In genomic region chr6:83013444-83013843, GRCm38 (mm10) we compare ENCODE assay signal across 14 mouse cellular contexts. TPM values are rescaled to one million over a fixed set of nuclear protein-coding genes. Genes with fewer than 3 reads are reported as not detected.
DNase-seq lines count a peak whose midpoint lies in the region; ATAC-seq and TF ChIP-seq lines count a peak whose summit lies in the region.
"Had no signal": no experiment of that assay in that cellular context is flagged by ENCODE, and none has a peak within 500 bp of the region (broad histone marks: within the 10 kb centered on the region; RNA-seq: fewer than 3 reads in every experiment).

No protein-coding gene starts in this region.

- no peaks in the 10 kb centered on the region for H3K27me3 ChIP-seq in limb, embryonic 12.5 days
- H3K27me3 ChIP-seq in limb, embryonic 10.5 days (ENCODE audit: low read depth, poor library complexity, severe bottlenecking) = no peaks in the 10 kb centered on the region
- no peaks in the 10 kb centered on the region for H3K27me3 ChIP-seq in G1E (ENCODE audit: insufficient read depth, low read length)
- H3K27me3 ChIP-seq in forebrain, embryonic 11.5 days (ENCODE audit: control insufficient read depth, insufficient read depth, low read length) = no peaks in the 10 kb centered on the region
- no peaks in the 10 kb centered on the region for H3K27me3 ChIP-seq in forebrain, embryonic 14.5 days (replicated peaks; ENCODE audit: control insufficient read depth, insufficient read depth, low read length)
- H3K27me3 ChIP-seq: hindbrain, embryonic 15.5 days; lung, embryonic 15.5 days; Patski; stomach, embryonic 15.5 days had no signal

- no peak overlapping the region for H3K9ac ChIP-seq in limb, embryonic 12.5 days (replicated peaks)
- H3K9ac ChIP-seq in forebrain, embryonic 11.5 days (ENCODE audit: low read length) = no peak overlapping the region
- no peak overlapping the region for H3K9ac ChIP-seq in forebrain, embryonic 14.5 days (ENCODE audit: low read length)
- H3K9ac ChIP-seq: hindbrain, embryonic 15.5 days; lung, embryonic 15.5 days; stomach, embryonic 15.5 days had no signal

- H3K27ac ChIP-seq in limb, embryonic 12.5 days = 0 out of 2 replicates have a peak overlapping the region, but pooled peaks have one; percentile 50
- no peak overlapping the region for H3K27ac ChIP-seq in limb, embryonic 10.5 days
- no peak overlapping the region for H3K27ac ChIP-seq in forebrain, embryonic 11.5 days (ENCODE audit: low read depth, low read length)
- no peak overlapping the region for H3K27ac ChIP-seq in forebrain, embryonic 14.5 days (ENCODE audit: low read depth, low read length)
- H3K27ac ChIP-seq: hindbrain, embryonic 15.5 days; lung, embryonic 15.5 days; stomach, embryonic 15.5 days had no signal

- H3K9me3 ChIP-seq in limb, embryonic 12.5 days = no peaks in the 10 kb centered on the region
- H3K9me3 ChIP-seq in limb, embryonic 10.5 days (replicated peaks) = no peaks in the 10 kb centered on the region
- peaks cover 2% of the 10 kb centered on the region; the same call in 1 of the 2 replicates for H3K9me3 ChIP-seq in G1E (replicated peaks)
- H3K9me3 ChIP-seq in forebrain, embryonic 11.5 days (ENCODE audit: control insufficient read depth, low read length) = no peaks in the 10 kb centered on the region
- H3K9me3 ChIP-seq in forebrain, embryonic 14.5 days (replicated peaks; ENCODE audit: control insufficient read depth, low read length) = no peaks in the 10 kb centered on the region
- H3K9me3 ChIP-seq: hindbrain, embryonic 15.5 days; lung, embryonic 15.5 days; stomach, embryonic 15.5 days had no signal

- no peak for TF ChIP-seq CTCF in G1E (IDR thresholded peaks at IDR 0.05; ENCODE audit: low read depth, low read length)

- H3K4me1 ChIP-seq in limb, embryonic 12.5 days (replicated peaks) = peaks cover 6% of the 10 kb centered on the region
- H3K4me1 ChIP-seq in limb, embryonic 10.5 days = peaks cover 2% of the 10 kb centered on the region
- H3K4me1 ChIP-seq in G1E (ENCODE audit: insufficient read depth, low read depth, low read length) = peaks cover 54% of the 10 kb centered on the region
- no peaks in the 10 kb centered on the region for H3K4me1 ChIP-seq in forebrain, embryonic 11.5 days (replicated peaks; ENCODE audit: control insufficient read depth, insufficient read depth, low read length)
- H3K4me1 ChIP-seq in forebrain, embryonic 14.5 days (ENCODE audit: control insufficient read depth, insufficient read depth, low read length) = no peaks in the 10 kb centered on the region
- H3K4me1 ChIP-seq: hindbrain, embryonic 15.5 days; stomach, embryonic 15.5 days had no signal

- H3K36me3 ChIP-seq in limb, embryonic 12.5 days = no peaks in the 10 kb centered on the region
- H3K36me3 ChIP-seq in limb, embryonic 10.5 days = no peaks in the 10 kb centered on the region
- H3K36me3 ChIP-seq in G1E (replicated peaks) = no peaks in the 10 kb centered on the region
- no peaks in the 10 kb centered on the region for H3K36me3 ChIP-seq in forebrain, embryonic 11.5 days (ENCODE audit: control insufficient read depth, insufficient read depth, low read length)
- H3K36me3 ChIP-seq in forebrain, embryonic 14.5 days (ENCODE audit: control insufficient read depth, insufficient read depth, low read length) = no peaks in the 10 kb centered on the region
- H3K36me3 ChIP-seq: hindbrain, embryonic 15.5 days; lung, embryonic 15.5 days; stomach, embryonic 15.5 days had no signal

- no peak overlapping the region for H3K4me3 ChIP-seq in limb, embryonic 12.5 days (replicated peaks)
- H3K4me3 ChIP-seq in limb, embryonic 10.5 days = no peak overlapping the region
- peak overlapping the region; percentile 8; the same call in 1 of the 2 replicates for H3K4me3 ChIP-seq in G1E (ENCODE audit: low read depth, low read length)
- H3K4me3 ChIP-seq in forebrain, embryonic 11.5 days (ENCODE audit: low read depth, low read length) = no peak overlapping the region
- H3K4me3 ChIP-seq in forebrain, embryonic 14.5 days (ENCODE audit: low read depth, low read length) = no peak overlapping the region
- H3K4me3 ChIP-seq: hindbrain, embryonic 15.5 days; lung, embryonic 15.5 days; stomach, embryonic 15.5 days had no signal

- ATAC-seq in limb, embryonic 12.5 days (ENCODE audit: insufficient number of reproducible peaks, insufficient read depth, low FRiP score, low TSS enrichment, low read depth) = no peak
- 0 out of 2 replicates have a peak, but pooled peaks have one; percentile 37 for ATAC-seq in G1E (ENCODE audit: extremely low read depth, insufficient number of reproducible peaks, low FRiP score, poor library complexity, severe bottlenecking)
- peak; percentile 57 to 77; a peak in 3 of 4 replicates for ATAC-seq in hematopoietic stem cell, adult 5-6 weeks (replicated peaks in 1 of 2; ENCODE audit: insufficient read depth in 1 of 2, low FRiP score in 2 of 2, low TSS enrichment in 1 of 2, low read depth in 1 of 2, poor library complexity in 2 of 2, severe bottlenecking in 2 of 2)
- no peak for ATAC-seq in forebrain, embryonic 11.5 days (replicated peaks; ENCODE audit: low FRiP score)
- ATAC-seq in forebrain, embryonic 14.5 days = no peak
- ATAC-seq: Patski had no signal

- 82% methylated on average over 5 of the region's 5 CpGs for WGBS in limb, embryonic 12.5 days
- WGBS in limb, embryonic 10.5 days = 85% methylated on average over 5 of the region's 5 CpGs
- WGBS in forebrain, embryonic 11.5 days = 73% methylated on average over 5 of the region's 5 CpGs
- 67% methylated on average over 5 of the region's 5 CpGs for WGBS in forebrain, embryonic 14.5 days

- H3K4me2 ChIP-seq in limb, embryonic 12.5 days = no peak overlapping the region
- no peak overlapping the region for H3K4me2 ChIP-seq in forebrain, embryonic 11.5 days (ENCODE audit: low read depth, low read length, severe bottlenecking)
- H3K4me2 ChIP-seq in forebrain, embryonic 14.5 days (ENCODE audit: low read length) = no peak overlapping the region
- H3K4me2 ChIP-seq: hindbrain, embryonic 15.5 days; lung, embryonic 15.5 days; stomach, embryonic 15.5 days had no signal

- DNase-seq in limb, embryonic 10.5 days (ENCODE audit: low spot score) = no peak
- DNase-seq in G1E (ENCODE audit: low spot score) = peak; percentile 48
- peak; percentile 36 to 42 for DNase-seq in natural killer cell, adult 2 months (ENCODE audit: low spot score in 2 of 2)
- DNase-seq in forebrain, embryonic 11.5 days (ENCODE audit: low spot score) = no peak
- no peak for DNase-seq in right cerebral cortex, postnatal 10 days (ENCODE audit: low spot score in 2 of 2)
- DNase-seq in forebrain, embryonic 14.5 days (ENCODE audit: low spot score) = no peak
- DNase-seq: cerebellum, adult 8-10 months; heart, adult 18-20 months had no signal

RNA-seq across cellular contexts. Expression of gene Dok1, which starts 19.8 kb away (rescaled TPM):
- polyA plus RNA-seq in limb, embryonic 12.5 days (2016; fragmentation: Nextera tagmentation; extraction: Ambion mirVana) = 9.9 and 10.0 TPM in 2 replicates
- 9.8 and 14.9 TPM in 2 replicates for polyA plus RNA-seq in limb, embryonic 10.5 days (2016; fragmentation: Nextera tagmentation; extraction: Ambion mirVana)
- total RNA-seq in G1E (2014; fragmentation: Nextera tagmentation) = 5.1 and 7.8 TPM in 2 replicates
- total RNA-seq in G1E (2017) = 28.4 and 30.6 TPM in 2 replicates
- 78.1 and 82.5 TPM in 2 replicates for polyA plus RNA-seq in G1E (2012)
- 22.9 and 39.6 TPM in 2 replicates for total RNA-seq in hematopoietic stem cell, adult 5-6 weeks (2017)
- polyA plus RNA-seq in forebrain, embryonic 11.5 days (2014; fragmentation: Nextera tagmentation; extraction: Ambion mirVana) = 4.8 and 5.6 TPM in 2 replicates
- polyA plus RNA-seq in forebrain, embryonic 14.5 days (2014; fragmentation: Nextera tagmentation; extraction: Ambion mirVana) = 2.6 and 3.4 TPM in 2 replicates

RNA-seq across cellular contexts. Expression of gene Loxl3, which starts 20.5 kb away (rescaled TPM):
- 15.7 and 19.4 TPM in 2 replicates for polyA plus RNA-seq in limb, embryonic 12.5 days (2016; fragmentation: Nextera tagmentation; extraction: Ambion mirVana)
- 6.3 and 12.8 TPM in 2 replicates for polyA plus RNA-seq in limb, embryonic 10.5 days (2016; fragmentation: Nextera tagmentation; extraction: Ambion mirVana)
- 0.75 and 0.87 TPM in 2 replicates for total RNA-seq in G1E (2014; fragmentation: Nextera tagmentation)
- total RNA-seq in G1E (2017) = 0.71 and 1.1 TPM in 2 replicates
- polyA plus RNA-seq in G1E (2012) = 0.12 and 0.32 TPM in 2 replicates
- 1.3 and 2.2 TPM in 2 replicates for total RNA-seq in hematopoietic stem cell, adult 5-6 weeks (2017)
- polyA plus RNA-seq in forebrain, embryonic 11.5 days (2014; fragmentation: Nextera tagmentation; extraction: Ambion mirVana) = 9.2 and 9.9 TPM in 2 replicates
- polyA plus RNA-seq in forebrain, embryonic 14.5 days (2014; fragmentation: Nextera tagmentation; extraction: Ambion mirVana) = 3.8 and 4.9 TPM in 2 replicates

RNA-seq across cellular contexts. Expression of gene Aup1, which starts 40.9 kb away (rescaled TPM):
- 158 and 159 TPM in 2 replicates for polyA plus RNA-seq in limb, embryonic 12.5 days (2016; fragmentation: Nextera tagmentation; extraction: Ambion mirVana)
- polyA plus RNA-seq in limb, embryonic 10.5 days (2016; fragmentation: Nextera tagmentation; extraction: Ambion mirVana) = 167 and 169 TPM in 2 replicates
- total RNA-seq in G1E (2014; fragmentation: Nextera tagmentation) (409 and 454 TPM in 2 replicates), G1E (2017) (133 and 163 TPM in 2 replicates)
- 1,014 and 1,378 TPM in 2 replicates for polyA plus RNA-seq in G1E (2012)
- total RNA-seq in hematopoietic stem cell, adult 5-6 weeks (2017) = 114 and 124 TPM in 2 replicates
- polyA plus RNA-seq in forebrain, embryonic 11.5 days (2014; fragmentation: Nextera tagmentation; extraction: Ambion mirVana) = 124 and 125 TPM in 2 replicates
- polyA plus RNA-seq in forebrain, embryonic 14.5 days (2014; fragmentation: Nextera tagmentation; extraction: Ambion mirVana) = 101 and 107 TPM in 2 replicates

RNA-seq across cellular contexts. Expression of gene Htra2, which starts 41.6 kb away (rescaled TPM):
- 68.7 and 75.5 TPM in 2 replicates for polyA plus RNA-seq in limb, embryonic 12.5 days (2016; fragmentation: Nextera tagmentation; extraction: Ambion mirVana)
- polyA plus RNA-seq in limb, embryonic 10.5 days (2016; fragmentation: Nextera tagmentation; extraction: Ambion mirVana) = 76.2 and 82.6 TPM in 2 replicates
- total RNA-seq in G1E (2014; fragmentation: Nextera tagmentation) (36.0 and 39.9 TPM in 2 replicates), G1E (2017) (36.7 and 47.0 TPM in 2 replicates)
- polyA plus RNA-seq in G1E (2012) = 35.6 and 36.5 TPM in 2 replicates
- 42.7 and 43.3 TPM in 2 replicates for total RNA-seq in hematopoietic stem cell, adult 5-6 weeks (2017)
- 30.1 and 32.5 TPM in 2 replicates for polyA plus RNA-seq in forebrain, embryonic 11.5 days (2014; fragmentation: Nextera tagmentation; extraction: Ambion mirVana)
- polyA plus RNA-seq in forebrain, embryonic 14.5 days (2014; fragmentation: Nextera tagmentation; extraction: Ambion mirVana) = 32.6 and 32.9 TPM in 2 replicates

RNA-seq across cellular contexts. Expression of gene Dqx1, which starts 44.2 kb away (rescaled TPM):
- polyA plus RNA-seq in limb, embryonic 12.5 days (2016; fragmentation: Nextera tagmentation; extraction: Ambion mirVana) = 0.68 and 1.1 TPM in 2 replicates
- polyA plus RNA-seq in limb, embryonic 10.5 days (2016; fragmentation: Nextera tagmentation; extraction: Ambion mirVana) = 1.4 and 1.5 TPM in 2 replicates
- 23.5 and 28.7 TPM in 2 replicates for total RNA-seq in G1E (2014; fragmentation: Nextera tagmentation)
- total RNA-seq in G1E (2017) = 2.5 and 3.8 TPM in 2 replicates
- polyA plus RNA-seq in G1E (2012) = 1.4 and 2.3 TPM in 2 replicates
- total RNA-seq in hematopoietic stem cell, adult 5-6 weeks (2017) = 0.13 and 0.25 TPM in 2 replicates
- 0.85 and 1.3 TPM in 2 replicates for polyA plus RNA-seq in forebrain, embryonic 11.5 days (2014; fragmentation: Nextera tagmentation; extraction: Ambion mirVana)
- polyA plus RNA-seq in forebrain, embryonic 14.5 days (2014; fragmentation: Nextera tagmentation; extraction: Ambion mirVana) = 0.33 and 0.62 TPM in 2 replicates

Comparison
In these comparisons a context has a peak if more than half of its experiments do, and no peak if none do; other contexts are left out.
1. ATAC-seq: peak in G1E (single experiment) and hematopoietic stem cell, adult 5-6 weeks (2 of 2); none in limb, embryonic 12.5 days (single experiment), forebrain, embryonic 11.5 days (single experiment) and forebrain, embryonic 14.5 days (single experiment).
2. DNase-seq: peak in G1E (single experiment) and natural killer cell, adult 2 months (2 of 2); none in limb, embryonic 10.5 days (single experiment), forebrain, embryonic 11.5 days (single experiment), right cerebral cortex, postnatal 10 days (0 of 2) and forebrain, embryonic 14.5 days (single experiment).